Mouse (Mus musculus): Measurements from ENCODE around the gene Clasp1. TPM values are rescaled to one million over a fixed set of nuclear protein-coding genes. Genes with fewer than 3 reads are reported as not detected.

The Clasp1 gene
- total and polyA plus RNA-seq, 3 experiments: 13.9 to 21.3 TPM; not detected in 1

DNA sequence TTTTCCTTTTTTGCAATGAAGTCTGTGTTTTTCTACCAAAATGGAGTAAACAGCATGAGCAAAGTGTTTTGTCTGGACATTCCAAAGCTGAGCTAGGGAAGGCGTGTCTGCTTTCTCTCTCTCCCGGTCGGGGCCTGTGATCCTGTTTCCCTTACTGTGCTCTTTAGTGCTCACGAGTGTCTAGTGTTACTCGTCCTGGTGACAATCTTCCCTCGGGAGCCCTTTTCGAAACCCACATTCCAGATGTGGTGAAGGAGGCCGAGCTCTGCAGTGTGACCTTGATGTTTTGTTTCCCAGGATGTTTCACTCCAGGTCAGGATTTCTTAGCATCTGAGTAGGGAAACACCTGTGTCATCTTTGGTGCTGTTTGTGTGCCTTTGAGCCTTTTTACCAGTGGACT lies 13.7 kb downstream of the Clasp1 start:
- Histone ChIP-seq H3K27me3 (ENCODE audit: control insufficient read depth in 1 of 2, insufficient read depth in 2 of 2, low read length in 2 of 2) (no peaks in the 10 kb centered on the region), H3K27ac (ENCODE audit: control insufficient read depth, low read depth, low read length) (no peak overlapping the region), H3K79me2 (ENCODE audit: control insufficient read depth, insufficient read depth, low read length, poor library complexity) (peaks cover 17% of the 10 kb centered on the region), H3K9ac (ENCODE audit: control insufficient read depth, low read depth, low read length, poor library complexity, severe bottlenecking) (no peak overlapping the region), H3K4me1 (ENCODE audit: control insufficient read depth in 1 of 2, insufficient read depth in 2 of 2, low read length in 2 of 2) (peaks cover 0 to 6% of the 10 kb centered on the region in 2 experiments; a peak in 1 of 4 replicates), H3K4me3 (ENCODE audit: control insufficient read depth in 1 of 2, insufficient read depth in 1 of 2, low read depth in 2 of 2, low read length in 2 of 2) (no peak overlapping the region), H3K9me3 (replicated peaks; ENCODE audit: insufficient read depth, low read length) (no peaks in the 10 kb centered on the region), H3K36me3 (ENCODE audit: control insufficient read depth in 1 of 2, insufficient read depth in 2 of 2, low read length in 2 of 2) (peaks cover 0 to 2% of the 10 kb centered on the region in 2 experiments; a peak in 2 of 4 replicates)
- TF ChIP-seq EP300 (IDR thresholded peaks at IDR 0.05; ENCODE audit: low read depth in 1 of 2, low read length in 2 of 2) (no peak), NELFE (IDR thresholded peaks at IDR 0.05; ENCODE audit: low read depth, low read length) (no peak), ZC3H11A (IDR thresholded peaks at IDR 0.05; ENCODE audit: low read depth, low read length) (no peak), POLR2AphosphoS2 (IDR thresholded peaks at IDR 0.05; ENCODE audit: low read length) (no peak), RCOR1 (IDR thresholded peaks at IDR 0.05; ENCODE audit: low read depth, low read length) (no peak), GATA1 (IDR thresholded peaks at IDR 0.05; ENCODE audit: low read depth, low read length) (no peak), E2F4 (IDR thresholded peaks at IDR 0.05; ENCODE audit: borderline replicate concordance, low read depth, low read length) (no peak), POLR2AphosphoS5 (IDR thresholded peaks at IDR 0.05; ENCODE audit: borderline replicate concordance, low read depth, low read length) (no peak), TCF12 (IDR thresholded peaks at IDR 0.05; ENCODE audit: low read depth, low read length) (no peak), ZMIZ1 (IDR thresholded peaks at IDR 0.05; ENCODE audit: low read depth, low read length) (no peak), MXI1 (IDR thresholded peaks at IDR 0.05; ENCODE audit: low read depth, low read length) (no peak), SMC3 (IDR thresholded peaks at IDR 0.05; ENCODE audit: low read depth, low read length) (no peak), SIN3A (IDR thresholded peaks at IDR 0.05; ENCODE audit: low read length) (no peak), CHD1 (IDR thresholded peaks at IDR 0.05; ENCODE audit: low read depth, low read length) (no peak), ZKSCAN1 (IDR thresholded peaks at IDR 0.05; ENCODE audit: low read depth, low read length) (no peak), HCFC1 (IDR thresholded peaks at IDR 0.05; ENCODE audit: low read depth, low read length) (no peak), USF1 (IDR thresholded peaks at IDR 0.05; ENCODE audit: low read depth, low read length) (no peak), JUND (IDR thresholded peaks at IDR 0.05; ENCODE audit: low read depth, low read length) (no peak), MYC (IDR thresholded peaks at IDR 0.05; ENCODE audit: low read depth, low read length) (no peak), BHLHE40 (IDR thresholded peaks at IDR 0.05; ENCODE audit: borderline replicate concordance, low read depth, low read length) (no peak)
- DNase-seq (ENCODE audit: low read depth, low spot score): no peak

DNA sequence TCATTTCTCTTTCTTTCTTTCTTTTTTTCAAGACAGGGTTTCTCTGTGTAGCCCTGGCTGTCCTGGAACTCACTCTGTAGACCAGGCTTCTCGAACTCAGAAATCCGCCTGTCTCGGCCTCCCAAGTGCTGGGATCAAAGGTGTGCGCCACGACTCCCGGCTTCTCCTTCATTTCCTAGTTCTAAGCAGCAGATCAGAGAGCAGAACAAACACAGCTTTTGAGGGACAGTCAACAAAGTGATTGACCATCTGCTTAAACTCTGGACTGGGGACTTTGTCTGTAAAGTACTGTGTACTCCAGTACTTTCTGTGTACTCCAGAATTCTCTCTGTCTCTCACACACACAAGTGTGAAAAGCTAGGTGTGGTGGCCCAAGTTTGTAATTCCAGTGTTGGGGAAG lies 14.1 kb downstream of the Clasp1 start:
- Histone ChIP-seq H3K27me3 (ENCODE audit: control insufficient read depth in 1 of 2, insufficient read depth in 2 of 2, low read length in 2 of 2) (no peaks in the 10 kb centered on the region), H3K79me2 (ENCODE audit: control insufficient read depth, insufficient read depth, low read length, poor library complexity) (peaks cover 15% of the 10 kb centered on the region), H3K4me3 (ENCODE audit: control insufficient read depth in 1 of 2, insufficient read depth in 1 of 2, low read depth in 2 of 2, low read length in 2 of 2) (no peak overlapping the region), H3K27ac (ENCODE audit: control insufficient read depth, low read depth, low read length) (no peak overlapping the region), H3K36me3 (ENCODE audit: control insufficient read depth in 1 of 2, insufficient read depth in 2 of 2, low read length in 2 of 2) (peaks cover 0 to 2% of the 10 kb centered on the region in 2 experiments; a peak in 2 of 4 replicates), H3K9ac (ENCODE audit: control insufficient read depth, low read depth, low read length, poor library complexity, severe bottlenecking) (no peak overlapping the region), H3K4me1 (ENCODE audit: control insufficient read depth in 1 of 2, insufficient read depth in 2 of 2, low read length in 2 of 2) (peaks cover 0 to 6% of the 10 kb centered on the region in 2 experiments; a peak in 1 of 4 replicates), H3K9me3 (replicated peaks; ENCODE audit: insufficient read depth, low read length) (no peaks in the 10 kb centered on the region)
- no peak for DNase-seq (ENCODE audit: low read depth, low spot score)
- TF ChIP-seq JUND (IDR thresholded peaks at IDR 0.05; ENCODE audit: low read depth, low read length): no peak
- TF ChIP-seq SIN3A (IDR thresholded peaks at IDR 0.05; ENCODE audit: low read length): no peak
- no peak for TF ChIP-seq EP300 (IDR thresholded peaks at IDR 0.05; ENCODE audit: low read depth in 1 of 2, low read length in 2 of 2)
- TF ChIP-seq ZMIZ1 (IDR thresholded peaks at IDR 0.05; ENCODE audit: low read depth, low read length): no peak
- no peak for TF ChIP-seq BHLHE40 (IDR thresholded peaks at IDR 0.05; ENCODE audit: borderline replicate concordance, low read depth, low read length)
- TF ChIP-seq USF2 (IDR thresholded peaks at IDR 0.05; ENCODE audit: borderline replicate concordance in 1 of 2, insufficient read depth in 1 of 2, low read depth in 1 of 2, low read length in 2 of 2): no peak
- TF ChIP-seq CHD1 (IDR thresholded peaks at IDR 0.05; ENCODE audit: low read depth, low read length): no peak
- TF ChIP-seq POLR2AphosphoS5 (IDR thresholded peaks at IDR 0.05; ENCODE audit: borderline replicate concordance, low read depth, low read length): no peak

Measured in MEL (cell line).